Mouse (Mus musculus) CH12.LX (cell line): ENCODE data around the gene Wdcp. TPM values are rescaled to one million over a fixed set of nuclear protein-coding genes. Genes with fewer than 3 reads are reported as not detected.
"Not testable (repeated sequence)": the region's sequence is repeated elsewhere in the genome, so short reads cannot be mapped to it uniquely, and the experiment has no call there.

Experiments used
- DNase-seq: peaks from one replicate; pipeline ENCODE4 v3.0.0-alpha.2; 2013; ENCODE audit errors: extremely low read depth
- H3K27ac ChIP-seq: 2 replicates; pipeline ENCODE4 v1.5.1; 2012; ENCODE audit warnings: low read depth, mild to moderate bottlenecking, control low read depth, moderate library complexity; ENCODE audit not compliant: insufficient read depth
- H3K27me3 ChIP-seq: replicated peaks from 2 replicates; pipeline ENCODE3; 2012; ENCODE audit warnings: inconsistent platforms
- H3K36me3 ChIP-seq, 2 experiments: replicated peaks in 1 of 2; 2 replicates each; pipeline versions ENCODE3 to v1.6.1; 2012; ENCODE audit warnings: inconsistent platforms in 1 of 2, low read length in 1 of 2, mild to moderate bottlenecking in 1 of 2, mixed read lengths in 1 of 2, moderate library complexity in 1 of 2; ENCODE audit not compliant: control insufficient read depth in 1 of 2, insufficient read depth in 1 of 2
- H3K4me1 ChIP-seq, 2 experiments: 2 replicates each; pipeline ENCODE4 v1.6.1; 2012; ENCODE audit warnings: inconsistent platforms in 1 of 2, moderate library complexity in 1 of 2; ENCODE audit not compliant: insufficient read depth in 2 of 2, control insufficient read depth in 1 of 2
- H3K4me2 ChIP-seq: 2 replicates; pipeline ENCODE4 v1.6.1; 2012; ENCODE audit warnings: low read depth, mild to moderate bottlenecking, control low read depth; ENCODE audit not compliant: poor library complexity, insufficient read depth, severe bottlenecking
- H3K4me3 ChIP-seq, 3 experiments: fragments of 150-350 bp in 1 of 3; sonication (generic) in 1 of 3; replicated peaks in 1 of 3; 2 replicates each; pipeline versions ENCODE3 to v1.5.1; 2011 to 2012; ENCODE audit warnings: low read depth in 2 of 3, low read length in 2 of 3, mild to moderate bottlenecking in 2 of 3, moderate library complexity in 2 of 3, control low read depth in 1 of 3, improper control_type of control experiment in 1 of 3, inconsistent platforms in 1 of 3, mixed read lengths in 1 of 3; ENCODE audit not compliant: poor library complexity in 1 of 3
- H3K79me2 ChIP-seq: replicated peaks from 2 replicates; pipeline ENCODE4 v1.6.1; 2012; ENCODE audit warnings: mild to moderate bottlenecking, moderate library complexity; ENCODE audit not compliant: control insufficient read depth, poor library complexity, insufficient read depth, severe bottlenecking; ENCODE audit errors: extremely low read depth
- H3K9ac ChIP-seq: 2 replicates; pipeline ENCODE4 v1.6.1; 2012; ENCODE audit warnings: low read depth, mild to moderate bottlenecking, control low read depth, moderate library complexity; ENCODE audit not compliant: insufficient read depth
- H3K9me3 ChIP-seq: replicated peaks from 2 replicates; pipeline ENCODE3; 2012; ENCODE audit warnings: low read length, inconsistent platforms, mixed read lengths
- BHLHE40 ChIP-seq: IDR thresholded peaks from 2 replicates; pipeline ENCODE4 v1.6.1; 2011; ENCODE audit warnings: mild to moderate bottlenecking, low read depth, low read length, improper control_type of control experiment
- CHD1 ChIP-seq: IDR thresholded peaks from 2 replicates; pipeline ENCODE4 v1.6.1; 2012; ENCODE audit warnings: low read depth, low read length, improper control_type of control experiment, inconsistent platforms
- E2F4 ChIP-seq: IDR thresholded peaks from 2 replicates; pipeline ENCODE4 v1.6.1; 2011; ENCODE audit warnings: low read depth, low read length, improper control_type of control experiment; ENCODE audit not compliant: insufficient replicate concordance
- ELF1 ChIP-seq: IDR thresholded peaks from 2 replicates; pipeline ENCODE4 v1.6.1; 2014; ENCODE audit warnings: low read depth, mild to moderate bottlenecking, inconsistent platforms, low read length, improper control_type of control experiment
- ETS1 ChIP-seq: conservative IDR thresholded peaks from 2 replicates; pipeline ENCODE4 v1.6.1; 2012; ENCODE audit warnings: low read depth, mild to moderate bottlenecking, inconsistent platforms, low read length, improper control_type of control experiment, moderate library complexity
- GABPA ChIP-seq: IDR thresholded peaks from 2 replicates; pipeline ENCODE4 v1.6.1; 2012; ENCODE audit warnings: low read depth, low read length, improper control_type of control experiment, inconsistent platforms; ENCODE audit not compliant: insufficient replicate concordance
- IRF4 ChIP-seq: IDR thresholded peaks from 2 replicates; pipeline ENCODE4 v1.6.1; 2014; ENCODE audit warnings: low read depth, mild to moderate bottlenecking, inconsistent platforms, low read length, improper control_type of control experiment
- JUND ChIP-seq: conservative IDR thresholded peaks from 2 replicates; pipeline ENCODE4 v1.6.1; 2011; ENCODE audit warnings: low read depth, low read length, improper control_type of control experiment
- MAX ChIP-seq: IDR thresholded peaks from 2 replicates; pipeline ENCODE4 v1.6.1; 2011; ENCODE audit warnings: low read length, improper control_type of control experiment
- MAZ ChIP-seq: IDR thresholded peaks from 2 replicates; pipeline ENCODE4 v1.6.1; 2012; ENCODE audit warnings: low read depth, mild to moderate bottlenecking, inconsistent platforms, low read length, improper control_type of control experiment, moderate library complexity
- MEF2A ChIP-seq: IDR thresholded peaks from 2 replicates; pipeline ENCODE4 v1.6.1; 2014; ENCODE audit warnings: low read depth, mild to moderate bottlenecking, inconsistent platforms, low read length, improper control_type of control experiment, borderline replicate concordance
- MXI1 ChIP-seq: IDR thresholded peaks from 2 replicates; pipeline ENCODE4 v1.6.1; 2011; ENCODE audit warnings: mild to moderate bottlenecking, low read depth, low read length, improper control_type of control experiment
- NRF1 ChIP-seq: IDR thresholded peaks from 2 replicates; pipeline ENCODE4 v1.6.1; 2014; ENCODE audit warnings: low read depth, mild to moderate bottlenecking, inconsistent platforms, low read length, improper control_type of control experiment, moderate library complexity
- SMC3 ChIP-seq: IDR thresholded peaks from 2 replicates; pipeline ENCODE4 v1.6.1; 2011; ENCODE audit warnings: low read depth, low read length, improper control_type of control experiment
- TCF12 ChIP-seq: IDR thresholded peaks from 2 replicates; pipeline ENCODE4 v1.6.1; 2014; ENCODE audit warnings: low read depth, mild to moderate bottlenecking, inconsistent platforms, low read length, improper control_type of control experiment
- USF1 ChIP-seq: IDR thresholded peaks from 2 replicates; pipeline ENCODE4 v1.6.1; 2014; ENCODE audit warnings: low read depth, mild to moderate bottlenecking, inconsistent platforms, low read length, improper control_type of control experiment
- ZKSCAN1 ChIP-seq: IDR thresholded peaks from 2 replicates; pipeline ENCODE4 v1.6.1; 2012; ENCODE audit warnings: low read depth, inconsistent platforms, low read length, improper control_type of control experiment, borderline replicate concordance
- ZMIZ1 ChIP-seq: IDR thresholded peaks from 2 replicates; pipeline ENCODE4 v1.6.1; 2012; ENCODE audit warnings: low read depth, mild to moderate bottlenecking, inconsistent platforms, low read length, improper control_type of control experiment
- ZNF384 ChIP-seq: IDR thresholded peaks from 2 replicates; pipeline ENCODE4 v1.6.1; 2012; ENCODE audit warnings: low read depth, low read length, improper control_type of control experiment, inconsistent platforms
- dilution Hi-C: fragments of 300-500 bp; cut with MboI; formaldehyde crosslinking; loops from 2 replicates; pipeline ENCODE4 v1.14.3; 2020; ENCODE audit warnings: low sequenced_read_pairs; ENCODE audit not compliant: extremely low pct_unique_long_range_greater_than_20kb, extremely low pct_ligation_motif_present
- in situ Hi-C: fragments of 300-500 bp; cut with MboI; formaldehyde crosslinking; loops from 3 replicates; pipeline ENCODE4 v1.14.3; 2019; ENCODE audit warnings: low sequenced_read_pairs, low pct_ligation_motif_present, low pct_unique_long_range_greater_than_20kb, mixed read lengths
- polyA plus RNA-seq: library from polyadenylated mRNA; unstranded; fragments of >175 nt; gene quantifications from 2 replicates; pipeline ENCODE4 v1.2.1, GENCODE M21; 2012; ENCODE audit warnings: low read depth; ENCODE audit not compliant: insufficient read length
- total RNA-seq, 2 experiments: library from RNA; depleted of rRNA; stranded (reverse); fragments of 300-350 nt in 1 of 2; fragments of >200 nt in 1 of 2; gene quantifications; 2 replicates each; pipeline ENCODE4 v1.2.3; 2012 to 2014

Wdcp gene
- total and polyA plus RNA-seq, 3 experiments: 8.9 to 31.3 (median 18.9) TPM

- peaks cover 14 to 50% of the 10 kb centered on the region in 2 experiments for H3K36me3 ChIP-seq
- TF ChIP-seq GABPA: no peak
- no peak for TF ChIP-seq USF1
- TF ChIP-seq ETS1: no peak
- TF ChIP-seq JUND: no peak
- no peak for TF ChIP-seq MAX
- TF ChIP-seq MEF2A: no peak
- TF ChIP-seq ZNF384: no peak
- TF ChIP-seq SMC3: no peak
- no peak for TF ChIP-seq E2F4
- TF ChIP-seq CHD1: no peak
- no peak for TF ChIP-seq TCF12
- no peak for TF ChIP-seq IRF4
- TF ChIP-seq MAZ: no peak
- no peak for TF ChIP-seq NRF1
- no peak for TF ChIP-seq BHLHE40
- TF ChIP-seq ZKSCAN1: no peak
- TF ChIP-seq MXI1: no peak
- no peak for TF ChIP-seq ZMIZ1
- no peak for TF ChIP-seq ELF1
Observed at GRCm38 (mm10) chr12:4885062-4885461, 42.0 kb downstream of the Wdcp start.

GRCm38 (mm10) chr12:4886581-4886980, 43.5 kb downstream of the Wdcp start:
- H3K9me3 ChIP-seq, H3K4me2 ChIP-seq, H3K79me2 ChIP-seq, in situ Hi-C loops, H3K4me3 ChIP-seq, H3K27ac ChIP-seq, H3K9ac ChIP-seq, H3K4me1 ChIP-seq, DNase-seq, dilution Hi-C loops, H3K27me3 ChIP-seq: not testable (repeated sequence)
- peaks cover 19 to 54% of the 10 kb centered on the region in 2 experiments for H3K36me3 ChIP-seq

More at GRCm38 (mm10) chr12:4885062-4885461, 42.0 kb downstream of the Wdcp start:
- Histone ChIP-seq H3K27ac (no peak overlapping the region), H3K9me3 (no peaks in the 10 kb centered on the region), H3K9ac (no peak overlapping the region), H3K4me3 (no peak overlapping the region), H3K4me1 (no peaks in the 10 kb centered on the region; a peak in 1 of 4 replicates), H3K27me3 (no peaks in the 10 kb centered on the region), H3K79me2 (no peaks in the 10 kb centered on the region), H3K4me2 (no peak overlapping the region)
- in situ Hi-C loops: no loop called here
- dilution Hi-C loops: no loop called here
- DNase-seq: no peak
